Mouse (Mus musculus) spleen, postnatal 36 days (tissue): ENCODE results near the gene Aven.

ENCODE experiments used
- DNase-seq, 2 experiments: peaks; one replicate each; pipeline ENCODE4 v3.0.0; 2022; ENCODE audit warnings: low spot score in 2 of 2, mixed read lengths in 1 of 2

Aven gene

GRCm38 (mm10) chr2:112669461-112669860 lies 176.7 kb downstream of the Aven start:
- DNase-seq, result no peak

GRCm38 (mm10) chr2:112676175-112676574 lies 183.4 kb downstream of the Aven start:
- DNase-seq, result no peak

DNA sequence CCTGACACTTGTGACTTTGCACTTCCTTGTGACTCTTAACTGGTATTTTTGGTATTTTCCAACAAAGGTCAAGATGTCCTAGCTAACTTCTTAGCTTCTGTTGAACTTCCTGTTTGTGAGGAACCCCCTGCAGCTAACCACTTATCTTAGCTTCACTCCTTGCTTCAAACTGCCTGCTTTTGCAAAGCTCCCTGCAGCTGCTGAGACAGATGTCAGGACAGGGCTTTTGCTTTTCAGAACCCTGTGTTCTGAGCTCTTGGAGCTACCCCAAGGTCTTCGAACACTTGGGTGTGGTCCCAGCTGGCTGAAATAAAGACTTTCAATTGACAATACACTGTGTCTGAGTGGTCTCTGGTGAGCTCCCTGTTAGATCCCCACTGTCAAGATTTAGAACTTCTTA lies 184.0 kb downstream of the Aven start:
- no peak for DNase-seq

- no peak for DNase-seq
Observed at GRCm38 (mm10) chr2:112677246-112677645, 184.5 kb downstream of the Aven start.

DNA sequence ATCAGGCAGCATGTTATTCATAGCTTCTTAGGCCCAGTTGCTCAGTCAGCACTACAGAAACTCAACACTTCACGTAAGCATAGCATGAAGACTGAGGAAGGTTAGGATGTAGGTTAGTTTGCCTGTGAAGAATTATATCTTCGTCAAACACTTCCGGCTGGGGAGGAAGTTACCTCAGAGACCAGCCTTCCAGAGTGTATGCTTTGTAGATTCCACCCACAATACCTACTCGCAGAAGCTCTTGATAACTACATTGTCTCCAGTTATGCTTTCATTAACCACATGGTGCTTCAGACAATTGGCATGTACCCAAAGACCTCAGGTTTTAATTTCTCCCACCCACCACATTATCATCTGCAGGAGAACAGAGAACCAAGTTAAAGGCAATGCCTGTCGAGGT lies 189.1 kb downstream of the Aven start:
- no peak for DNase-seq
